Mouse (Mus musculus) gastrocnemius, postnatal 36 days (tissue): ENCODE results near the gene Tex9. TPM values are rescaled to one million over a fixed set of nuclear protein-coding genes. Genes with fewer than 3 reads are reported as not detected.

ENCODE experiments used
- DNase-seq, 2 experiments: peaks; one replicate each; pipeline ENCODE4 v3.0.0; 2022
- intact Hi-C: fragments of 180-260 bp; cut with DNase I; formaldehyde crosslinking; loops from one replicate; pipeline ENCODE4 v1.15.1; 2025
- long read RNA-seq, 2 experiments: library from polyadenylated mRNA; stranded (forward); transcript quantifications; one replicate each; pipeline ENCODE4 v2.0.0; 2021
- total RNA-seq, 2 experiments: library from RNA; stranded (reverse); gene quantifications; 2 replicates each; pipeline ENCODE4 v1.2.3; 2021

Tex9 gene
- 1 to 10 TPM; 1.1 to 1.9 TPM for total RNA-seq
- long read RNA-seq, experiment 1 = 0 reads
- long read RNA-seq, experiment 2 = 0 reads

GRCm38 (mm10) chr9:72492194-72492565, at the start of gene Tex9:
Gene Tex9 (minus strand): TSS chr9:72492212.
- intact Hi-C loops = no loop called here
- no peak for DNase-seq

DNA sequence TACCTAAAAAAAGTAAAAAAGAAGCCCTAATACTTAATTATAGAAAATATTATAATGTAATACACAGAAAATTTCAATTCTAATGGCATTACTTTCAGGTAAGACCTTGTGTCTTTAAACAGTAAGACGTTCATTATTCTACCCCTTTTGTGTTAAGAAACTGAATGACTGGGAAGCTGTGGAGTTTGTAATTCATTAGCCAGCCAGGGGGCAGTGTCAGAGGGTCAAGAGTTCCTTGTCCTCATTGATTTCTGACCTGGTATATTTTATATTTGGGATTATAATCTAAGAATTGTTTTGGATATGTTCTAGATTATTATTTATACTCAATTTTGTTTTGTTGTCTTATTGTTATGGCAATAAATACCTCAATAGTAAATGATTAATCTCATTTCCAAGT, 45.1 kb upstream of the Tex9 start:
- intact Hi-C loops = loop anchor here (10.0 kb wide), 2 partner anchors 58 to 138 kb away; no protein-coding TSS in a partner anchor

DNA sequence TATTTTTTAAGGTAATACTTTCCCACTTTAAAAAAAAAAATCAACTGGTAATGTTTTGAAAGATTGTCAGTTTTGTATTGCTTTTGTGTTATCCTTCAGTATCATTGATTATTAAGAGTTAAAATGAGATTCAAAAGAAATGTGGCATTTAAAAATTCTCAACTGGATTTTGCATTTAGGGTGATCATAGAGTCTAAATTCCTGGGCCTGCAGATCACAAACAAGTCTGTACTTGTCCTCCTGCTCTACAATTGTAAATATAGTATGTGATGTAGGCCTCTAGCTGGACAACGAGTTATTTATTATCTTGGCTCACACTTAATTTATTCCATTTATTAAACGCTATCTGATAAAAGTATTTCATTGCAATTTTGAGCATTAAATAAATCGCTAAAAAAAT, 43.4 kb upstream of the Tex9 start:
- DNase-seq = no peak
- intact Hi-C loops = loop anchor here (10.0 kb wide), 2 partner anchors 59 to 139 kb away; no protein-coding TSS in a partner anchor

More for the DNA sequence above, 45.1 kb upstream of the Tex9 start:
- no peak for DNase-seq

DNA sequence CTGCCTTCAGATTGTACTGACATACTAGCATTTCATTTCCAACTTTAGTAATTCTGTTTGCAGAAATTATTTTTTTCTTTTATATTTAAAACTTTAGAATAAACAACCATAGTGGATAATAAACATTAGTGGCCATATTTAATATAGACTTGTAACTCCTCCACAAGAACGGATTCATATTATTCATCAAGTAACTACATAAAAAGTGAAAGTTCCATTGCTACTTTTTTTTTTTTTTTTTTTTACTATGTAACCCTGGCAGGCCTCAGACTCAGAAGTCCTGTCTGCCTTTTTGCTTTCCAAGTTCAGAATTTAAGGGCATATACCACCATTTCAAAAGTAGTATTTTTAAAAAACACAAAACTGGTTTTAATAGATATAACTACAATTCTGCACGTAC, 43.0 kb upstream of the Tex9 start:
- intact Hi-C loops = loop anchor here (10.0 kb wide), 2 partner anchors 60 to 140 kb away; no protein-coding TSS in a partner anchor
- DNase-seq = no peak

DNA sequence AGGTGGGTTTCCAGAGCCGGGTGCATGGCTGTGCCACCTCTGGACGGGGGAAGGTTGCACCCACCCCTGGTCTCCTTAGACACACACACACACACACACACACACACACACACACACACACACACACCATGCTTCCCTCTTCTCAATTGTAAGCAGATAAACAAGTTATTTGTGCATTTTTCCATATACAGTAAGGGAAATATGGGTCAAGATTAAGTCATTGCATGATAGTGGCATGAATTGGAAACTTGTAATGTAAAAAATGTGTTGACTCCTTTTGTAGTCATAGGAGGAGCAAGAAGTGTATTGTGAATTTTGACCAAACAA, 41.0 kb upstream of the Tex9 start:
- intact Hi-C loops = loop anchor here (10.0 kb wide), 2 partner anchors 62 to 142 kb away; no protein-coding TSS in a partner anchor
- no peak for DNase-seq

GRCm38 (mm10) chr9:72532381-72533088, 40.5 kb upstream of the Tex9 start:
- intact Hi-C loops = loop anchor here (10.0 kb wide), 2 partner anchors 62 to 142 kb away; no protein-coding TSS in a partner anchor
- DNase-seq = peak; percentile 20 to 48

GRCm38 (mm10) chr9:72531996-72532380, 40.0 kb upstream of the Tex9 start, which contains the start of gene Rfx7:
Gene Rfx7 (plus strand): TSS chr9:72532240.
- DNase-seq = peak in 1 of 2 experiments; percentile 60
- intact Hi-C loops = loop anchor here (10.0 kb wide), 2 partner anchors 63 to 143 kb away; no protein-coding TSS in a partner anchor

- intact Hi-C loops = loop anchor here (10.0 kb wide), 2 partner anchors 63 to 143 kb away; no protein-coding TSS in a partner anchor
These were observed 39.4 kb upstream of the Tex9 start for GRCm38 (mm10) chr9:72531291-72531995.

GRCm38 (mm10) chr9:72530824-72531223, 38.8 kb upstream of the Tex9 start:
- peak in 1 of 2 experiments; percentile 52 for DNase-seq

More at GRCm38 (mm10) chr9:72531291-72531995, 39.4 kb upstream of the Tex9 start:
- peak; percentile 56 to 66 for DNase-seq

GRCm38 (mm10) chr9:72530237-72530636, 38.2 kb upstream of the Tex9 start:
- DNase-seq = peak; percentile 75 to 76
- intact Hi-C loops = loop anchor here (10.0 kb wide), 2 partner anchors 65 to 145 kb away; no protein-coding TSS in a partner anchor

More at GRCm38 (mm10) chr9:72530824-72531223, 38.8 kb upstream of the Tex9 start:
- intact Hi-C loops = loop anchor here (10.0 kb wide), 2 partner anchors 64 to 144 kb away; no protein-coding TSS in a partner anchor

- intact Hi-C loops = loop anchor here (5.0 kb wide), 1 partner anchor 74 kb away; no protein-coding TSS in a partner anchor
- DNase-seq = no peak
These were observed 34.1 kb upstream of the Tex9 start for GRCm38 (mm10) chr9:72526091-72526490.

DNA sequence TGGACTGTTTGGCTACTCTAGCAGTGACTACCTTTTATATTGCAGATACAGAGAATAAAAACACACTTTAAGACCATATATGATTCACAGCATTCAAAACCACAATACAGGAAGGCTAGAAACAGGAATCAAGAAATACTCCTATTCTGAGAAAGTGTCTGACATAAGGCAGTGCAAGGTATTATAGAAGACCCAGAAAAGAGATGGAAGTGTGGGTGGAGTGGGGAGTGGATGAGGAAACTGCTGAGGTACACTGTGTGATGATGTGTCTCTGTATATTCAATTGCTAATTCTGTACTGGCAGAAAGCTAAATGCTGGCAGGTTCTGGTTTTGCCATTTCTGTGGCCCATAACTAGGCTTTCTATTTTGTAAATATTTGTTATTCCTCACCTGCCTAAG, 28.8 kb upstream of the Tex9 start:
- intact Hi-C loops = loop anchor here (5.0 kb wide), 1 partner anchor 49 kb away; no protein-coding TSS in a partner anchor
- no peak for DNase-seq

GRCm38 (mm10) chr9:72519246-72519645, 27.2 kb upstream of the Tex9 start:
- intact Hi-C loops = no loop called here
- DNase-seq = no peak

DNA sequence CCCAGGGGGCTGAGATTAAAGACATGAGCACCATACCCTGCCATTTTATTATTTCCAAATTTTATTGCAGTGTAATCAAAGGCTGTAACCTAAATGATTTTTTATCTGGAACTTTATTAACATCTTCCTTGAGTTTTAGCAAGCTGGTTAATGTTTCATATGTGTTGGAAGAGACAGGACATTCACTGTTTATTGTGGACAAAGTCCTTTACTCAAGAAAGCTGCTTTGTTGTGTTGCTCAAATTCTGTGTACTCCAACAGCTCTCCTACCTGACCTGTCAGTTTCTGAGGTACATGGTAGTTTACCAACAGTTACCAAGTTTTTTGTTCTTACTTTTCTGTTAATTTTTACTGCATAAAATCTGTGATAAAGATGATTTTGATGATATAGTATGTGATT, 23.4 kb upstream of the Tex9 start:
- no peak for DNase-seq
- intact Hi-C loops = no loop called here

- intact Hi-C loops = no loop called here
- DNase-seq = no peak
These were observed 20.4 kb upstream of the Tex9 start for GRCm38 (mm10) chr9:72512229-72512981.

- DNase-seq = no peak
These were observed 5.2 kb upstream of the Tex9 start for GRCm38 (mm10) chr9:72497171-72497570.

DNA sequence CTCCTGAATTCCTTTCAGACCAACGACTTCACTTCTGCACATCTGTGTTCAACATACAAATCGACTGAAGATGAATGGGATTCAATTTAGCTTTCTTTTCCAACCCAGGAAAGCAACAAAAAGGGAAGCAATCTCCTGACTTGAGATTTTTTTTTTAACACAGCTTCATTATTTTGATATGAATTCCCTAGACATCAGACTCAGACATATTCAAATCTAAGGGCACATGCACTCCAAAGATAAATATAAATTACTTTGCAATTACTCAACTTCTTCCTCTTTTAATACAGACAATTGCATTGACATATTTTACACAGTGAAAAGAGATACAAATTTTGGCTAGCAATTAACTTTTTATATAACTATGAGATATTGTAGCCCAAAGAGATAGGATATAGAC, 4.7 kb upstream of the Tex9 start:
- intact Hi-C loops = no loop called here
- DNase-seq = no peak

More at GRCm38 (mm10) chr9:72497171-72497570, 5.2 kb upstream of the Tex9 start:
- intact Hi-C loops = no loop called here

DNA sequence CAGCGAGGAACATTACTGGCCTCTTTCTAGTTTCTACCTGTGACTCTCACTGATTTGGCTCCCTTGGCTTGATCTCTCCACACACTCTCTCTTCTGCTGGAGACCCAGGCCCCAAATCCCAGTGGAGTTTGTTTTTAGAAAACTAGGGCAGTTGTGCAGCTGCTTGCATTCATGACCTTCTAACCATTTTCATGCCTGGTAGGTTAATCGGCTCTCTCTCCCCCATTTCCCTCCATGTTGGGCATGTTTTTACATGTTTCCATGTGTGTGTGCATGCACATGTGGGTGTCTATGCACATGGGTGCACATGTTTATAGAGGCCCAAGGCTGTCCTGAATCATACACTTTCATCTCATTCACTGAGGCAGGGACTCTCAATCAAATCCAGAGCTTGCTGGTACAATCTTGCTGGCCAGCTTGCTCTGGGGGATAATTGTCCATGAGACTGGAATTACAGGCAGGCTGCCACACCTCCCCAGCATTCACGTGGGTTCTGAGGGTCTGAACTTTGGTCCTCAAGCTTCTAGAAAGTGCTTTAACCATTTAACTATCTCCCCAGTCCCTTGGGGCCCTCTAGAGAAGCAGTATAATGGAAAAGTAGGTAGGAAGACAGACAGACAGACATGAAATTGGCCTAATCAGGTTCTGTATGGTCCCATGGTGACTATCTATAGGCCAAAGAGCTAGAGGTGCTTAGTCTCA, 2.1 kb upstream of the Tex9 start:
- intact Hi-C loops = no loop called here
- no peak for DNase-seq

DNA sequence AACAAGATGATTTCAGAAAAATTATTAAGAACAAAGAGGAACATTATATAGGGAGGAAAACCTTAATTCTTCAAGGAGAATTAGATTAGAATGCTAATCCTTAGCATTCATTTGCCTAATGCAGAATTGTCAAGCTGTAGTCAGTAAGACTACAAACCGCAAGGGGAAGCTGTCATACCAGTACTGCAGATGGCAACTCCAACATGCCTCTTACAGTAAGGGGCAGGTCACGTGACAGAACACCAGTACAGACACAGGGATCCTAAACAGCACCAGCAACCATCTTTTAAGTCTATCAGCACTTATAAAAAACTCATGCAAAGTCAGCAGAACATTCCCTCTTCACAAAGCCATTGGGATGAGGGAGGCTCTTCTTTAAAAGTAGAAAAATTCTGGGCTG, 1.5 kb upstream of the Tex9 start:
- no peak for DNase-seq
- intact Hi-C loops = no loop called here
